Mouse (Mus musculus): ENCODE data around the gene Fgr.

The Fgr gene

GRCm38 (mm10) chr4:133014896-133015709 is 41.2 kb downstream of the Fgr start:
- no peak for DNase-seq (ENCODE audit: low spot score)

GRCm38 (mm10) chr4:133015710-133016651 is 42.1 kb downstream of the Fgr start:
- no peak for DNase-seq (ENCODE audit: low spot score)

- DNase-seq (ENCODE audit: low spot score): no peak
These were observed 43.0 kb downstream of the Fgr start for GRCm38 (mm10) chr4:133016677-133017415.

- DNase-seq (ENCODE audit: low spot score): no peak
These were observed 43.8 kb downstream of the Fgr start for GRCm38 (mm10) chr4:133017597-133018262.

- DNase-seq (ENCODE audit: low spot score): no peak
These were observed 44.4 kb downstream of the Fgr start for GRCm38 (mm10) chr4:133018263-133018798.

GRCm38 (mm10) chr4:133020721-133021120 is 46.8 kb downstream of the Fgr start:
- DNase-seq (ENCODE audit: low spot score): no peak

- DNase-seq (ENCODE audit: low spot score): no peak
These were observed 47.3 kb downstream of the Fgr start for GRCm38 (mm10) chr4:133021181-133021671.

- no peak for DNase-seq (ENCODE audit: low spot score)
These were observed 48.3 kb downstream of the Fgr start for GRCm38 (mm10) chr4:133022217-133022616.

GRCm38 (mm10) chr4:133022954-133023635 is 49.2 kb downstream of the Fgr start:
- DNase-seq (ENCODE audit: low spot score): no peak

GRCm38 (mm10) chr4:133023636-133024035 is 49.7 kb downstream of the Fgr start:
- no peak for DNase-seq (ENCODE audit: low spot score)

- no peak for DNase-seq (ENCODE audit: low spot score)
These were observed 50.5 kb downstream of the Fgr start for GRCm38 (mm10) chr4:133024404-133024803.

GRCm38 (mm10) chr4:133024969-133025685 is 51.2 kb downstream of the Fgr start:
- no peak for DNase-seq (ENCODE audit: low spot score)

- DNase-seq (ENCODE audit: low spot score): no peak
These were observed 52.4 kb downstream of the Fgr start for GRCm38 (mm10) chr4:133026272-133026671.

GRCm38 (mm10) chr4:133026826-133027375 is 53.0 kb downstream of the Fgr start:
- DNase-seq (ENCODE audit: low spot score): no peak

- DNase-seq (ENCODE audit: low spot score): no peak
These were observed 53.8 kb downstream of the Fgr start for GRCm38 (mm10) chr4:133027721-133028120.

GRCm38 (mm10) chr4:133028193-133028592 is 54.3 kb downstream of the Fgr start:
- DNase-seq (ENCODE audit: low spot score): no peak

GRCm38 (mm10) chr4:133028875-133029274 is 55.0 kb downstream of the Fgr start:
- DNase-seq (ENCODE audit: low spot score): no peak

- DNase-seq (ENCODE audit: low spot score): no peak
These were observed 58.7 kb downstream of the Fgr start for GRCm38 (mm10) chr4:133032410-133033095.

GRCm38 (mm10) chr4:133034478-133034877 is 60.6 kb downstream of the Fgr start:
- no peak for DNase-seq (ENCODE audit: low spot score)
